Mouse (Mus musculus) cerebellum, adult 8-10 months (tissue): Measurements from ENCODE around the gene Cdon.
"Not testable (repeated sequence)": the region's sequence is repeated elsewhere in the genome, so short reads cannot be mapped to it uniquely, and the experiment has no call there.

Experiments
- DNase-seq: peaks from one replicate; pipeline ENCODE4 v3.0.0; 2022

Gene Cdon

GRCm38 (mm10) chr9:35420805-35421719 lies at the start of gene Cdon:
TSS of gene Cdon (plus strand) at chr9:35421128.
- DNase-seq: peak; percentile 87

DNA sequence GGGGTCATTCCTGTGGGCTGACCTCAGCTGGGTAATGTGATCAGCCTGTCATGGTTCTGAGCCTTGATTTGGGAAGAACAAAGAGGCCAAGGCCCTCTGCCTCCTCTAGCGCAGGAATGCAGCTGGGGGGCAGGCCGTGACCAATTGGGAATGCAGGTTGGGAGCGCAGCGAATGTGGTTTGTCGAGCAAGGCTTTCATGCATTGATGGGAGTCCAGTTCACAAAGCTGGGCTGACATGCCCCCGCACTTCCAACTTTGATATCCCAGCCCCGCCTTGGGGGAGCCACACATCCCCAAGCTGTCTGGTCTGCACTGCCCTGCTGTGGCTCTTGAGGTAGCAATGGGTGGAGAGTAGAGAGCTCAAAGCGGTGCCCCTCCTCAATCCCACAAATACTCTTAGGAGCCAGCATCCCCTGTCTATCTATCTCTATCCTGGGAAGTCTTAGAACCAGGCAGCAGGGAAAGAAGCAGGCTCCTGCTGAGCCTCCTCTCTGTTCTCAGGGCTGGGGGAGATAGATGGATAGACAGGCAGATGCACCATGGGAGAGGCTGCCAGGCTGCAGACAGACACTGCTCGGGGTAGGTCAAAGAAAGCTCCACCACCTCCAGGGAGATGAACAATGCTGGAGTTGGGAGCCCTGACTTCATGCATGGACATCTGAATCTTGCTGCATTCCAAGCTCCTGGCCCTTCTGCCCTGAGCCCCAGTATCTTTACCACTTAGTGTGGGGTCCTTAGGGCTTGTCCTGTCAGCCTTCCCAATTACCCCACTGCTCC lies 48.4 kb upstream of the Cdon start:
- DNase-seq: no peak

- DNase-seq: no peak
These were observed 43.0 kb upstream of the Cdon start for GRCm38 (mm10) chr9:35377916-35378315.

DNA sequence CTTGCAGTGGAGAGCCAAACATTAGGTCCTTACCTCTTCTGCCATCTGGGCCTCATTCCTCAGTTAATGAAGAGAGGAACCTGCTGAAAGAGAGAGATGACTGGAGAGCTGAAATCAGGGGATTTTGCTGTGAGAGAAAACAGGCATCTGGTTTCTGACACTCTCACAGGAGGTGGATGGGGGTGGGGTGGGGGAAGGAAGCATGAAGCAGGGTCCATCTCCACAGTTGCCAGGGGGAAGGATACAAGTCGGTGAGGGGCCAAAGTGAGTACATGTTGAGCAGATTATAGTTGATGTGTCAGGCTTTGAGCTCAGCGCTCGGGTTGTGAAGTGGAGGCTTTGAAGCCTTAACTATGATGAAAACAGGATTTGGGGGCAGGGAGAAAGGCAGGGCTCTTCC lies 41.9 kb upstream of the Cdon start:
- DNase-seq: no peak

DNA sequence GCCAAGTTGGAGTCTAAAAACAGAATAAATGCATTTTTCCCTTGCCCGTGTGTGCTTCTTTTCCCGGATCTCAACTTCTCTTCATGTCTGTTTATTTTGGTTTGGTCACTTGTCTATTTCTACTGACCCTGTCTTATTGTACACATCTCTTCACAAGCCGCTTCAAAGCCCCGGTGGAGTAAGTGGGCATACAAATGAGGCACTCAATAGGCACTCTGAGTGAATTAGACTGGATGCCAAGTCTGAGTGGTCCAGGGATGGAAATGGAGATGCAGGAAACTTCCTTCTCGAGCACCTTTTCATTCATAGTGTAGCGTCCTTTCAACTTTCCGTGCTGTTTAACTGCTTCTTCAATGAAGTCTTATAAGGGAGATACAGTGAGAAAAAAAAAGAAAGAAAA lies 21.0 kb upstream of the Cdon start:
- no peak for DNase-seq

DNA sequence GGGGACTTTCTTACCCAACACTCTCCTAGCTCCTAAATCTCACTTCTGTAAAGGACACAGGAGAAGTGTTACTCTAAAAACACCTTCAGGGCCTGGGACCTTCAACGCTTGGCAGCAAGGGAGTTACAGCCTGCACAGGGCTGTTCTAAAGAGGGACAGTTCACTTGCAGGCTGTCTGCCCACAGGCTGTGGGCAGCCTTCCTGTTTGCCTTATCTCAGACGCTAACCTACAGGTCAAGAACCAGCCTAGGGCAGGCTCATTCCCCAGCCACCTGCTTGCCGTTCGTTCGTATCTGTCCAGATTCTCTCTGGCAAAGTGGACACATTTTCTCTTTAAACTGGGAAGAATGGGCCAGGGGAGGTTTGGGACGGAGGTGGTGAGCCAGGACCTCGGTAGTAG lies 20.5 kb upstream of the Cdon start:
- no peak for DNase-seq

DNA sequence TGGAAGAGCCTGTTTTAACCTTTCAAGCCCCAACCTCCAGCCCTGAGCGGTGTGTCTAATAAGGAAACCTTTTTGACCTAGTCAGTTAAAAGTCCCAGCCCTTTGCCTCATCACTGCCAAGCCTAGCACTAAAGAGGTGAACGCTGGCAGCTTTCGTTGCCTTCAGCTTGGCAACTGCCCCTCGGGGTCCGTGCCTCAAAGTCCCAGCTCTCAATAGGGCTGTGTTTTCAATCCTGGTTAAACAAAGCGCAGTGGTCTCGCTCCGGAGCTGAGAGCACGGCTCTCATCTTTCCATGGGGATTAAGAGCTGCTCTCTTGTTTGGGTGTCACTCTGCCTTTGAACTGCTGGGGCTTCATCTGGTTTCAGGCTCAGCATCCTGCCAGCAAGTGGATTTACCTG lies 20.1 kb upstream of the Cdon start:
- DNase-seq: no peak

GRCm38 (mm10) chr9:35402584-35402991 lies 18.3 kb upstream of the Cdon start:
- no peak for DNase-seq

GRCm38 (mm10) chr9:35403490-35403889 lies 17.4 kb upstream of the Cdon start:
- no peak for DNase-seq

DNA sequence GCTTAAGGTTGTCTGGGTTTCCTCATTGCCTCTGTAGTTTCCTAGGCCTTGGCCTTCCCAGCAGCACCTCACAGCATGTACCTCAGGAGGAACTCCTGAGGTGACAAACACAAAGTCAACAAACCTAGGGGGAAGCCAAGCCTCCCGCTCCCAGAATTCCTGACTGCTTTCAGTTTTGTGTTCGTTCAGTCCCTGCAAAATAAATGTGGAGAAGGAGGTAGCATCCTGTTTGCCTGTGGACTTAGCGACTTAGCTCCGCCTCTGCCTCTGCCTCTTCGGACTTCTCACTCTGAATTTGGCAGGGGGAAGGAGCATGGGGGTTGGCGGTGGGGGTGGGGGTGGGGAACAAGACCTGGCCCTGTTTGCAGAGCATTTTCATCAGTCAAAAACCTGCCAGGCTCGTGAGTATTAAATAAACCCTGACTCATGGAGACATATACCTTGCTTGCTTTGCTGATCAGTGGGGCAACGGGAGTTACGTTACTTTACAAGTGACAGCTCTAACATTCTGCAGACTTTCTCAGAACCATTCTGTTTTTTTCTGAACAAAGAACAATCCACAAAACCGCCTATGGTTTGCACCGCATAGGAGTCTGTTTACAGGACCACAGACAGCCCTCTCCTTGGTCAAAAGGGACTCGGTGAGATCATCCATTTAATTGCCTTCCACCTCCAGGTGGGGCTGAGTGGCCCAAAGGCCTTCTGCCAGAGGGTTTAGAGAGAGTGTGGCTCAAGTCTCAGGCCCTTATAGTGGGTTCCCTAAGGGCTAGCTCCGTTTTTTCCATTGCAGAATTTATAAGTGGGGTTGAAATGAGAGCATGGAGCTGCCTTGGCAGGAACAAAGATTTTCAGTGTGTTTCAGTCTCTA lies 15.7 kb upstream of the Cdon start:
- no peak for DNase-seq

DNA sequence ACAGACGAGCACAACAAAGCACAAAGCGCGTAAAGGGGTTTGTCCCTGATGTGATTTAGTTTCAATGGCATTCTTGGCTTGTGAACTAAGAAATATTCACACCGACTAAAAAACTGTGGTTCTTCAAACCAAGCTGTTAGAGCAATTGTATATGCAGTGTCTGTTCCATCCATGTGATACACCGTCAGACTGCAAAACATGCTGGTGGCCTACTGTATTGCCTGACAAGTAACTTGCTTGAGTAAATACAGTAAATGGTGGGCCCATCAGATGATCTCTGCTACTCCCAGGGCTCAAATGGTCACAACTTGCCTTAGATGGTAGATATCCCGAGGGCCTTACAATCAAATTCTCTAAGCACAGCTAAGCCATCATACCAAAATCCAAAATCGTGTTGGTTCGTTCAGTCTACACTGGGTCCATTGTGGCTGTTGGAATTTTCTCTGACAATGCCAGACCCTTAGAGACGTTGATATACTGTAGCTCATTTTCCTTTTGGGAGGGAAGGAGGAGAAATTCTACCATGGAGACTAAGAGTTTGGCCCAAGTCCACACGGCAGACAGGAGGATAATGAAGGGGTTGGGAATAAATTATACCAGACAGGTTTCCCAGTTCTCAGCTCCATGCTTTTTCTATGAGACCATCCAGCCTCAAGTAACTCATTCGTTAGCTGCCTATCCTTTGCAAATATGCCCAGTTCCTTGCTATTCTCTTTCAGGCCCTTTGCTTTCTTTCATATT lies 9.5 kb upstream of the Cdon start:
- no peak for DNase-seq

GRCm38 (mm10) chr9:35411975-35412374 lies 9.0 kb upstream of the Cdon start:
- DNase-seq: no peak

- DNase-seq: no peak
These were observed 855 bp downstream of the Cdon start for GRCm38 (mm10) chr9:35421730-35422235.

DNA sequence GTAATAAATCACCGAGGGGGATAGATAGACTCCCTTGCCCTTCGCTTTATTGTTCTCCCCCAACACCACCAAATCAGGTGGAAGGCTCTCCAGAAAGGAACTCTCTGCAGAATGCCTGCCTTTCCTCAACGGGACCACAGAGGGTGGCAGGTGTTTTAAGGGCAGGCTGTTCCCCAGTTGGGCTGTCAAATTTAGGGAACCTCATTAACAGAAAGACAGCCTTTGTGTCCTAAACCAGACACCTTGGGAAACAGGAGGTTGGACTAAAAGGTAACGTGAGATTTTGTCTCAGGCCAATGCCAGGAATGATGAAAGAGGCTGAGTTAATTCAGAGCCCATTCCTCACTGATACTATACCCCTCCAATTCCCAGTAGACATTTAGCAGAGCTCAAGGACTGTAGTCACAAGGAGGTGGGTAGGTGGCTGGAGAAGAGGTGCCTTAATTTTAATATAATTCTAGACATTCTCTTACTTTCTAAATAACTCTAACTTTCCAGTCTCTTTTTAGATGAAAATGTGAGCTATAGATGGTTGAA lies 1.5 kb downstream of the Cdon start:
- no peak for DNase-seq

DNA sequence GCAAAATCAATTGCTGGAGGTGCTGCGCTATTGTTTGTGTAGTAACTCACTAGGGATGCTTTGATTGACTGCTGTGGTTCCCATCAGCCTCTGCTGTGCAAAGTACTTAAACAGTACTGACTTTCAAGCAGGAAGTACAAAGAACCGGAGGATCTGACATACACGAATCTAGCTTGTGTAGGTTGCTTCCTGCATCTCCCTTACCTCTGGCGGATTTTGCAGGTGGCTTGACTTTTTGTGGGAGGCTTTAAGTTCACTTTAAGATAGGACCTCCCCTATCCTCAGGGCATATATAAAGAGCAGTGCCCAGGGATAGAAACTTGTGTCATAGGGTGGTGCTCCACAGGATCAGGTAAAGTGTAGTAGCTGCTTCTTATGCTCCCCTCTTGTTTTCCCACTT lies 2.3 kb downstream of the Cdon start:
- DNase-seq: no peak

DNA sequence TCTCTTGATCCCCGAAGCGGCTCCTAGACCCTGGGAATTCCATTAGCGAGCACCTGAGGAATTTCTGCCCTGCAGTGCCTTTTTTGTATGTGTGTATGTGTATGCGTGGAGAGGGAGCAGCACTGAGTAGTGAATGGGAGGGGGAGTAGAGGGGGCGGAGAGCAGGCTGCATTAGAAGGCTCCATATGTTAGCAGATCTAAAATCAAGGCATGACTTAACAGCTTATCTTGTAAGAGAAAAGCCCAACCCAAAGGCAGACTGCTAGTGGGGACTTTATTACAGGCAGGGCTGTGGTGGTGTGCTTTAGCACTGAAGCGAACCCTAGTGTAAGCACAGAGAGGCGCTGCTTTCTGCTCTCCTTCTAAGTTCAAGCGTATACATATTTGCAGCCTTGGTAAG lies 3.7 kb downstream of the Cdon start:
- DNase-seq: no peak

GRCm38 (mm10) chr9:35430476-35430875 lies 9.5 kb downstream of the Cdon start:
- no peak for DNase-seq

DNA sequence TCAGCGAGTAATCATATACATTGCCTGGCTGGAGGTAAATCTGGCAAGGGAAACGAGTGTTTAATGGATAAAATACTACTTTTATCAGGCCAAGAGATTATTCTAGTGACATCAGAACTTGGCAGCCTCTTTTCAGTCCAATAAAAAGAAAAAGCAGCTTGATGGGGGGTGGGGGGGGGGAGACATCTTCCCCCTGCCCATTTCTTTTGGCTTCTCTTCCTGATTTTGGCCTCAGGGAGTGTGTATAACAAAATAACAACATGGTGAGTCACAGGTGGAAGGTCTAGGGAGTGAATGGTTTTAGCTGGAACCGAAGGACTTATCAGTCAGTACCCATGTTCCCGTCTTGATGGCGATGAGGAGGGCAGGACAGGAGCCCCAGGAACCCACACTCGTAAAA lies 10.5 kb downstream of the Cdon start:
- no peak for DNase-seq

- DNase-seq: not testable (repeated sequence)
These were observed 11.9 kb downstream of the Cdon start for GRCm38 (mm10) chr9:35432717-35433297.

GRCm38 (mm10) chr9:35434340-35434739 lies 13.4 kb downstream of the Cdon start:
- no peak for DNase-seq

GRCm38 (mm10) chr9:35435565-35435964 lies 14.6 kb downstream of the Cdon start:
- DNase-seq: no peak
